Mouse (Mus musculus) cerebellum, postnatal 10 days (tissue): ENCODE data around the gene Cd55.
A peak's percentile ranks its signal among the peaks of the same experiment; 100 is the strongest.
"Not testable (repeated sequence)": the region's sequence is repeated elsewhere in the genome, so short reads cannot be mapped to it uniquely, and the experiment has no call there.

Source experiments
- DNase-seq, 2 experiments: peaks; one replicate each; pipeline ENCODE4 v3.0.0; 2021; ENCODE audit warnings: mixed read lengths in 2 of 2

Cd55 gene

GRCm38 (mm10) chr1:130422664-130423111 lies 39.9 kb downstream of the Cd55 start, which contains the start of gene Cd55b:
Gene Cd55b (minus strand): TSS chr1:130423009.
- DNase-seq, result peak; percentile 86 to 87

GRCm38 (mm10) chr1:130422033-130422432 lies 40.5 kb downstream of the Cd55 start:
- not testable (repeated sequence) for DNase-seq

GRCm38 (mm10) chr1:130397109-130397508 lies 65.4 kb downstream of the Cd55 start:
- DNase-seq, result not testable (repeated sequence)
